Mouse (Mus musculus) midbrain, embryonic 12.5 days (tissue): Measurements from ENCODE around the gene Rad51c. TPM values are rescaled to one million over a fixed set of nuclear protein-coding genes. Genes with fewer than 3 reads are reported as not detected.
A peak's percentile ranks its signal among the peaks of the same experiment; 100 is the strongest.
"Not testable (repeated sequence)": the region's sequence is repeated elsewhere in the genome, so short reads cannot be mapped to it uniquely, and the experiment has no call there.

Source experiments
- ATAC-seq: fragments of 200-750 bp; cut with Nextera tagmentation; 2 replicates; pipeline ENCODE4 v1.8.0; 2017; ENCODE audit warnings: low read depth, moderate TSS enrichment, moderate library complexity; ENCODE audit not compliant: low FRiP score
- H3K27ac ChIP-seq: fragments of 300-500 bp; sonication (generic); replicated peaks from 2 replicates; pipeline ENCODE4 v1.5.1; 2016; ENCODE audit warnings: mild to moderate bottlenecking
- H3K27me3 ChIP-seq: fragments of 300-500 bp; sonication (generic); 2 replicates; pipeline ENCODE4 v1.6.1; 2016; ENCODE audit warnings: mild to moderate bottlenecking
- H3K36me3 ChIP-seq: fragments of 300-500 bp; sonication (generic); 2 replicates; pipeline ENCODE4 v1.6.1; 2016
- H3K4me1 ChIP-seq: fragments of 300-500 bp; sonication (generic); 2 replicates; pipeline ENCODE4 v1.6.1; 2016
- H3K4me2 ChIP-seq: fragments of 300-500 bp; sonication (generic); replicated peaks from 2 replicates; pipeline ENCODE4 v1.6.1; 2016; ENCODE audit warnings: mild to moderate bottlenecking, moderate library complexity
- H3K4me3 ChIP-seq: fragments of 300-500 bp; sonication (generic); 2 replicates; pipeline ENCODE4 v1.5.1; 2016; ENCODE audit warnings: mild to moderate bottlenecking
- H3K9ac ChIP-seq: fragments of 300-500 bp; sonication (generic); replicated peaks from 2 replicates; pipeline ENCODE4 v1.6.1; 2016; ENCODE audit warnings: mild to moderate bottlenecking, moderate library complexity
- H3K9me3 ChIP-seq: fragments of 300-500 bp; sonication (generic); 2 replicates; pipeline ENCODE4 v1.6.1; 2016; ENCODE audit warnings: mild to moderate bottlenecking
- WGBS: fragments of 180-500 bp; shearing (Covaris S2); methylation state at CpG from one replicate; pipeline ENCODE4 v1.1.7; 2016; 5-methylcytosine and 5-hydroxymethylcytosine counted together
- polyA plus RNA-seq: library from polyadenylated mRNA; unstranded; fragments of >200 nt; fragmentation: Nextera tagmentation; extraction: Ambion mirVana; gene quantifications from 2 replicates; pipeline ENCODE4 v1.2.1, GENCODE M21; 2016

The Rad51c gene
- polyA plus RNA-seq, 1 experiment from 2014 or later = 9.8 TPM

DNA sequence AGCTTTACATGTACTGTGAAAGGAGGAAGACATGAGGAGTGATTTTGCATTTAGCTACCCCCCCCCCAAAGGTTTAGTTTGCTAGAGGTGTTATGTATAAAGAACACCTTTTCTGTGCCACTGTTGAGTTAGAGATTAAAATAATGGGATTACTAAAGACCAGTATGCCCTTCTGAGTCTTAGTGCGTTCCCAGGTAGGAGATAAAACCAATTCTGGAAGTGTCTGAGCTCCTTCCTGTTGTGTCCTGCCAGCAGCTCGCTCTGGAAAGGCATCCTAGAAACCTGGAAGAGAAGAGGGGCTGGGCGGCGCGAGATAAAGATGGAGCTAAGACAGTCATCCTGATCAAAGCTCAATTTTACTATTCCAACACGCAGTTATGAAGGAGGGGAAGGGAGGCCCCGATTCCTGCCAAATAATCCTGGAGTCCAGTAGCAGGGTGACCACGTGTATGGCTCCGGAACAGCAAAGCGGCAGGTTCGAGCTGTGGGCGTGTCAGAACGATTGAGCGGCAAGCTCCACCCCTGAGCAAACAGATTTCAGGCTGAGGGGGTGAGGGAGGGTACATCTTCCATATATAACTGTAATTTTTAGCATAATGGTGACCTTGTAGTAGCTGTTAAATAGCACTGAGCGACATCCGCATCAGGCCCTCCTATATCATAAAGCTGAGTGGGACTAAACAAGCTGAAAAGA lies 40.1 kb upstream of the Rad51c start:
- Histone ChIP-seq H3K9ac (no peak overlapping the region), H3K27ac (0 out of 2 replicates have a peak overlapping the region, but pooled peaks have one; percentile 17), H3K27me3 (peaks cover 11% of the 10 kb centered on the region; the same call in 1 of the 2 replicates), H3K36me3 (no peaks in the 10 kb centered on the region), H3K4me3 (no peak overlapping the region), H3K4me2 (0 out of 2 replicates have a peak overlapping the region, but pooled peaks have one; percentile 9), H3K4me1 (peaks cover 9% of the 10 kb centered on the region), H3K9me3 (no peaks in the 10 kb centered on the region)
- no peak for ATAC-seq
- 8% methylated on average over 16 of the region's 16 CpGs for WGBS

DNA sequence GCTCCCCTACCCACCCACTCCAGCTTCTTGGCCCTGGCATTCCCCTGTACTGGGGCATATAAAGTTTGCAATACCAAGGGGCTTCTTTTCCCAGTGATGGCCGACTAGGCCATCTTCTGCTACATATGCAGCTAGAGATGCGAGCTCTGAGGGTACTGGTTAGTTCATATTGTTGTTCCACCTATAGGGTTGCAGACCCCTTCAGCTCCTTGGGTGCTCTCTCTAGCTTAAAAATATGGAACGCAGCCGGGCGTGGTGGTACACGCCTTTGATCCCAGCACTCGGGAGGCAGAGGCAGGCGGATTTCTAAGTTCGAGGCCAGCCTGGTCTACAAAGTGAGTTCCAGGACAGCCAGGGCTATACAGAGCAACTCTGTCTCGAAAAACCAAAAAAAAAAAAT lies 39.3 kb upstream of the Rad51c start:
- not testable (repeated sequence) for H3K4me1 ChIP-seq, H3K9ac ChIP-seq, H3K36me3 ChIP-seq, H3K9me3 ChIP-seq, H3K4me2 ChIP-seq, ATAC-seq, H3K4me3 ChIP-seq
- H3K27me3 ChIP-seq = peaks cover 18% of the 10 kb centered on the region; the same call in 1 of the 2 replicates
- 74% methylated on average over 10 of the region's 10 CpGs for WGBS
- peak overlapping the region; percentile 82; the same call in 1 of the 2 replicates for H3K27ac ChIP-seq

DNA sequence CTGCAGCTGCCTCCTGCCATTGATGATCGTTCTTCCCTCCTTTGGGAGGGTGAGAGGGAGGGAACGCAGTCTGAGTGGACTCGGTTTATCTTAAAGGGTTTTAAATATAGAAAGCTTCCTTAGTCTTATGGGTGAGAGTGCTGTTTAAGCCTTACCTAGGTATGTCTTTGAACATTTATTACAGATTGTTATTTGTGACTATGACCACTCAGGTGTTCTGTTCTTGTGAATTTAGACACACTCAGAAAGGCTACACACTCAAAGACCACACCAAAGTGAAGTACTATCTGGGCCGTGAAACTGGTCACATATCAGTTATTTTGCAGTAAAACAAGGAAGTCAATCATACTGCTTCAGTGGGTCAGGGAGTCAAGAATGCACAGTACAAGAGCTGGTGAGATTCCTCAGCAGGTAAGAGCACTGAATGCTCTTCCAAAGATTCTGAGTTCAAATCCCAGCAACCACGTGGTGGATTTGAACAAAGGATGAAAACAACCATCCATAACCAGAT lies 38.7 kb upstream of the Rad51c start:
- Histone ChIP-seq H3K27ac (peak overlapping the region; percentile 82), H3K9me3 (no peaks in the 10 kb centered on the region), H3K27me3 (peaks cover 19% of the 10 kb centered on the region; the same call in 1 of the 2 replicates), H3K36me3 (no peaks in the 10 kb centered on the region), H3K4me2 (no peak overlapping the region), H3K4me1 (peaks cover 7% of the 10 kb centered on the region), H3K4me3 (no peak overlapping the region), H3K9ac (no peak overlapping the region)
- 0% methylated on average over 4 of the region's 5 CpGs for WGBS
- ATAC-seq = no peak

DNA sequence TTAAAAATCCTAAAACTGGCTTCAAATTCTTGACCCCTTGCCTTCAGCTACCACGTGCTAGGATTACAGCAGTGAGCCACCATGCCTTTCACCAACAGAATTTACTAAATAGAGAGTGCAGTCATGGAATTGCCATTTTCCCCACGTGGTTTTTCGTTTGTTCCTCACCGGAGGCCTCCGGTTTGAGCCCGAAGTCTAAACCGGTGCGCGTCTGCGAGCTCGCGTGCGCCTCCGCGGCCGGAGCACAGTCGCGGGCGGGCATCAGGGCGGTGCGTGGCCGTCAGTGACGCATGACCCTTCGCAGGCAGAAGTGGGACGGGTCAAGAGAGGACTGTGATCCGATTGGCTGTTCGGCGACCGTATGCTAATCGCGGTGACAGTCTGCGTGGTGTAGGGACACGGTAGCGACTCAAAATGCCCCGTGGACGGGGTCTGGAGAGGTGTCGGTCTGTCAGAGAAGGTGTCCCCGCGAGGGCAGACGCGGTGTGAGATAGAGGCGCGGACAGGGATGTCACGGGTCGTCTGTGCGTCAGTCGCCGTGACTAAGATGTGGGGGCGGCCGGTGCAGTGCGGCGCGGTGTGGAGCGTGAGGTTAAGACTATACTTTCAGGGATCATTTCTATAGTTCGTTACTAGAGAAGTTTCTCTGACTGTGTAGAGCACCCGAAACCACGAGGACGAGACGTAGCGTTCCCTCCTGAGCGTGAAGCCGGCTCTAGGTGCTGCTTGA lies 38.1 kb upstream of the Rad51c start:
- peak; percentile 99 for ATAC-seq
- H3K4me1 ChIP-seq, H3K9me3 ChIP-seq, H3K36me3 ChIP-seq, H3K9ac ChIP-seq: not testable (repeated sequence)
- Histone ChIP-seq H3K4me3 (peak overlapping the region; percentile 28), H3K4me2 (peak overlapping the region; percentile 54), H3K27me3 (peaks cover 19% of the 10 kb centered on the region; the same call in 1 of the 2 replicates), H3K27ac (0 out of 2 replicates have a peak overlapping the region, but pooled peaks have one; percentile 7)
- under 1% methylated on average over 34 of the region's 62 CpGs for WGBS

DNA sequence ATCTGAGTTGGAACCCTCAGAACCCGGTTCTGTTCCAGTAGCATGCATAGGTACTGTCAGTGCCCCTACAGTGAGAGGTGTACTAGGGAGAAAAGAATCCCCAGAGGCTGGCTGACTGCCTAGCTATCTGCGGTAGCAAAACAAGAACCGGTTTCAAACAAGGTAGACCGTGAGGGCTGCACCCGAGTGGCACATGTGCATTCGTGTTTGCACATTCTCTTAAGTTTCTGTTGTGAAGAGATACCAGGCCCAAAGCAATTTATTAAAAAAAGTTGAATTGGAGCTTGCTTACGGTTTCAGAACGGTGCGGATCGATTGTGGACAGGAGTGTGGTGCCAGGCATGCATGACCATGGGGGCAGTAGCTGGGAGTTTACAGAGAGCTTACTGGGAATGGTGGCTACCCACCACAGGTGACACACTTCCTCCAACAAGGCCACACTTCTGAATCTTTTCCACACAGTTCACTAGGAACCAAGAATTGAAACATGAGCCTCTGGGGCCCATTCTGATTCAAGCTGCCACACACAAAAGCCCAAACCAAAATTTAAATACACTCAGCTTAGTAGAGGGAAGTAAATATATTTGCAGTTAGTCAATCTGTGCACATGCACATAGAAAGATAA lies 35.2 kb upstream of the Rad51c start:
- no peaks in the 10 kb centered on the region for H3K36me3 ChIP-seq
- ATAC-seq = no peak
- H3K4me2 ChIP-seq = no peak overlapping the region
- no peak overlapping the region for H3K4me3 ChIP-seq
- H3K27ac ChIP-seq = no peak overlapping the region
- peaks cover 19% of the 10 kb centered on the region; the same call in 1 of the 2 replicates for H3K27me3 ChIP-seq
- H3K9ac ChIP-seq = no peak overlapping the region
- no peaks in the 10 kb centered on the region for H3K9me3 ChIP-seq
- WGBS = 91% methylated on average over 10 of the region's 10 CpGs
- H3K4me1 ChIP-seq = peaks cover 4% of the 10 kb centered on the region

DNA sequence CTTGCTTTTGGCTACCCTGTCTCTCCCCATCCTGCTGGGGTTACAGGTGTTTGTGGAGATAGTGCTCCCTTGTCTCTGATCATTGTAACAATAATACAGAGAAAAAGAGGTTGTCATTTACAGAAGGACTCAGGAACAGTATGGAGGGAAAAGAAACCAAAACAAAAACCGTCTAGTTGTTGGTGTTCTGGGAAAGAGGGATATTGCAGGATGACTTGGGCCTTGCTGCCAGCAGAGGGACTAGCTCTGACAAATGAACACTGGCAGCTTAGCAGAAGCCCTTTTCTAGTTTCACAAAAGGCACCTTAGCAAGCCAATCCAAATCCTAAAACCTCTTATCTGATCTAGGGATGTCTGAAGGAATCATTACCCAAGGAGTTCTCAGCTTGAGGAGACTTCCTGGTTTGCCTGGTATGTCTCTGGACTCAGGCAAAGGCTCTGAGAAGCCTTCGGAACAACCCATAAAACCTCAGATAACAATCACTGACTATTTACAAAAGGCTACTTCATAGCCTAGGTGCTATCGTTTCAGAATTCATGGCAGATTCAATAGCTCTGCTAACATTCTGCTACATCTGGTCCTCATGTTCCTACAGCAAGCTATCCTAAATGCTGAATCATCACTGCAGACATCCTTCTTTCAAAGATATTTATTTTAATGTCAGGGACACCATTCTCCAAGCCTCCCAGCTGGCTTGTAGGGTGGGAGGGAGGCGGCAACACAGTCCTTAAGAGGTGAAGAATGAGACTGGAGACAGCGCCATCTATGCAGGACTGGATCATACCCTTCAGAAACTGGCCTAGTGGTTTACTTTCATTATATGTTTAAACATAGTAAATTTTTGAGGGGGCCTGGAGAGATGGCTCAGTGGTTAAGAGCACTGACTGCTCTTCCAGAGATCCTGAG lies 31.8 kb upstream of the Rad51c start:
- H3K27ac ChIP-seq = no peak overlapping the region
- no peaks in the 10 kb centered on the region for H3K4me1 ChIP-seq
- peaks cover 13% of the 10 kb centered on the region; the same call in 1 of the 2 replicates for H3K27me3 ChIP-seq
- H3K36me3 ChIP-seq = no peaks in the 10 kb centered on the region
- no peak overlapping the region for H3K9ac ChIP-seq
- WGBS = 72% methylated on average over 5 of the region's 5 CpGs
- H3K4me3 ChIP-seq = no peak overlapping the region
- ATAC-seq = no peak
- H3K4me2 ChIP-seq = no peak overlapping the region
- H3K9me3 ChIP-seq = no peaks in the 10 kb centered on the region

- H3K4me2 ChIP-seq, H3K9me3 ChIP-seq, H3K4me3 ChIP-seq, ATAC-seq, H3K27me3 ChIP-seq, H3K36me3 ChIP-seq, H3K9ac ChIP-seq, H3K4me1 ChIP-seq, H3K27ac ChIP-seq: not testable (repeated sequence)
- WGBS = 90% methylated on average over 2 of the region's 2 CpGs
Measured at GRCm38 (mm10) chr11:87435107-87435506, 30.4 kb upstream of the Rad51c start.

GRCm38 (mm10) chr11:87432933-87433669 lies 28.3 kb upstream of the Rad51c start:
- no peak overlapping the region for H3K4me2 ChIP-seq
- no peaks in the 10 kb centered on the region for H3K27me3 ChIP-seq
- H3K27ac ChIP-seq = no peak overlapping the region
- no peaks in the 10 kb centered on the region for H3K36me3 ChIP-seq
- WGBS = 49% methylated on average over 6 of the region's 6 CpGs
- no peak for ATAC-seq
- no peaks in the 10 kb centered on the region for H3K9me3 ChIP-seq
- no peaks in the 10 kb centered on the region for H3K4me1 ChIP-seq
- no peak overlapping the region; the same call in 1 of the 2 replicates for H3K9ac ChIP-seq
- H3K4me3 ChIP-seq = no peak overlapping the region

DNA sequence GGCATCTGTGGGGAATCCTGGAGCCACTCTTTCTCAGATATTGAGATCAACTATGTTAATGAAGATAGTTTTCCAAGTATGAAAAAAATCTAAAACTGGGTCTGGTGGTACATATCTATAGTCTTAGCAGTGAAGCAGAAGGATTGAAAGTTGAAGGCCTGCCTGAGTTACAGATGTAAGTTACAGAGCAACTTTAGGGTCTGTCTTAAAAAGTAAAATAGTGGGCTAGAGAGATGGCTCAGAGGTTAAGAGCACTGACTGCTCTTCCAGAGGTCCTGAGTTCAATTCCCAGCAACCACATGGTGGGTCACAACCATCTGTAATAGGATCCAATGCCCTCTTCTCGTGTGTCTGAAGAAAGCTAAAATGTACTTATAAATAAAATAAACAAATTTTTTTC lies 27.7 kb upstream of the Rad51c start:
- Histone ChIP-seq H3K36me3 (no peaks in the 10 kb centered on the region), H3K9ac (no peak overlapping the region), H3K4me2 (no peak overlapping the region), H3K4me3 (no peak overlapping the region), H3K9me3 (no peaks in the 10 kb centered on the region), H3K27me3 (no peaks in the 10 kb centered on the region), H3K27ac (no peak overlapping the region), H3K4me1 (peaks cover 5% of the 10 kb centered on the region; the same call in 1 of the 2 replicates)
- no peak for ATAC-seq
- WGBS = 76% methylated on average over 1 of the region's 1 CpGs

DNA sequence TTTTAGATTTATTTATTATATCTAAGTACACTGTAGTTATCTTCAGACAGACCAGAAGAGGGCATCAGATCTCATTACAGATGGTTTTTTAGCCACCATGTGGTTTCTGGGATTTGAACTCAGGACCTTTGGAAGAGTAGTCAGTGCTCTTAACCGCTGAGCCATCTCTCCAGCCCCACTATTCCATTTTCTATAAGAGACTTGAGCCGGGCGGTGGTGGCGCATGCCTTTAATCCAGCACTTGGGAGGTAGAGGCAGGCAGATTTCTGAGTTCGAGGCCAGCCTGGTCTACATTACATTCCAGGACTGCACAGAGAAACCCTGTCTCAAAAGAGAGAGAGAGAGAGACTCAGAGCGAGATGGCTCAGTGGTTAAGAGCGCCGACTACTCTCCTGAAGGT lies 27.1 kb upstream of the Rad51c start:
- H3K4me1 ChIP-seq, H3K27ac ChIP-seq, H3K9me3 ChIP-seq, H3K4me2 ChIP-seq, H3K36me3 ChIP-seq, ATAC-seq, H3K4me3 ChIP-seq, H3K27me3 ChIP-seq, H3K9ac ChIP-seq: not testable (repeated sequence)
- WGBS = 91% methylated on average over 8 of the region's 8 CpGs

- 84% methylated on average over 2 of the region's 2 CpGs for WGBS
- Histone ChIP-seq H3K4me3 (no peak overlapping the region), H3K9ac (no peak overlapping the region), H3K4me2 (no peak overlapping the region), H3K4me1 (peaks cover 5% of the 10 kb centered on the region; the same call in 1 of the 2 replicates), H3K27me3 (no peaks in the 10 kb centered on the region), H3K9me3 (no peaks in the 10 kb centered on the region), H3K27ac (no peak overlapping the region), H3K36me3 (no peaks in the 10 kb centered on the region)
- ATAC-seq = no peak
Measured at GRCm38 (mm10) chr11:87430374-87430773, 25.6 kb upstream of the Rad51c start.
